Mouse (Mus musculus) lung, embryonic 14.5 days (tissue): Measurements from ENCODE around the gene Ints1. TPM values are rescaled to one million over a fixed set of nuclear protein-coding genes. Genes with fewer than 3 reads are reported as not detected.

ENCODE experiments used
- ATAC-seq: fragments of 200-750 bp; cut with Nextera tagmentation; 2 replicates; pipeline ENCODE4 v1.8.0; 2017; ENCODE audit warnings: mild to moderate bottlenecking, moderate TSS enrichment, moderate library complexity; ENCODE audit not compliant: insufficient read depth
- DNase-seq: peaks from one replicate; pipeline ENCODE4 v3.0.0-alpha.2; 2015
- H3K27ac ChIP-seq: fragments of 300-500 bp; sonication (generic); 2 replicates; pipeline ENCODE4 v1.5.1; 2014; ENCODE audit warnings: low read depth, mild to moderate bottlenecking, moderate library complexity
- H3K27me3 ChIP-seq: fragments of 300-500 bp; sonication (generic); 2 replicates; pipeline ENCODE4 v1.6.1; 2014; ENCODE audit warnings: low read length, control low read depth; ENCODE audit not compliant: insufficient read depth
- H3K36me3 ChIP-seq: fragments of 300-500 bp; sonication (generic); 2 replicates; pipeline ENCODE4 v1.6.1; 2014; ENCODE audit warnings: control low read depth; ENCODE audit not compliant: insufficient read depth
- H3K4me1 ChIP-seq: fragments of 300-500 bp; sonication (generic); 2 replicates; pipeline ENCODE4 v1.6.1; 2014; ENCODE audit warnings: antibody characterized with exemption, control low read depth; ENCODE audit not compliant: insufficient read depth
- H3K4me2 ChIP-seq: fragments of 300-500 bp; sonication (generic); 2 replicates; pipeline ENCODE4 v1.6.1; 2014; ENCODE audit warnings: mild to moderate bottlenecking
- H3K4me3 ChIP-seq: fragments of 300-500 bp; sonication (generic); 2 replicates; pipeline ENCODE4 v1.5.1; 2014; ENCODE audit warnings: low read depth, low read length
- H3K9ac ChIP-seq: fragments of 300-500 bp; sonication (generic); 2 replicates; pipeline ENCODE4 v1.6.1; 2014
- H3K9me3 ChIP-seq: fragments of 300-500 bp; sonication (generic); 2 replicates; pipeline ENCODE4 v1.6.1; 2016; ENCODE audit warnings: low read depth, low read length, control low read depth
- CTCF ChIP-seq: IDR thresholded peaks from 2 replicates; pipeline ENCODE4 v1.5.1; 2016; ENCODE audit warnings: antibody characterized with exemption, low read depth
- WGBS: fragments of 180-500 bp; shearing (Covaris S2); extraction: QIAGEN DNeasy Blood & Tissue Kit; methylation state at CpG from one replicate; pipeline ENCODE4 v1.1.7; 2014; 5-methylcytosine and 5-hydroxymethylcytosine counted together
- polyA plus RNA-seq: library from polyadenylated mRNA; unstranded; fragments of >200 nt; fragmentation: Nextera tagmentation; extraction: Ambion mirVana; gene quantifications from 2 replicates; pipeline ENCODE4 v1.2.1, GENCODE M21; 2014

Gene Ints1
- polyA plus RNA-seq, 1 experiment from 2014 or later, result 39.8 TPM

DNA sequence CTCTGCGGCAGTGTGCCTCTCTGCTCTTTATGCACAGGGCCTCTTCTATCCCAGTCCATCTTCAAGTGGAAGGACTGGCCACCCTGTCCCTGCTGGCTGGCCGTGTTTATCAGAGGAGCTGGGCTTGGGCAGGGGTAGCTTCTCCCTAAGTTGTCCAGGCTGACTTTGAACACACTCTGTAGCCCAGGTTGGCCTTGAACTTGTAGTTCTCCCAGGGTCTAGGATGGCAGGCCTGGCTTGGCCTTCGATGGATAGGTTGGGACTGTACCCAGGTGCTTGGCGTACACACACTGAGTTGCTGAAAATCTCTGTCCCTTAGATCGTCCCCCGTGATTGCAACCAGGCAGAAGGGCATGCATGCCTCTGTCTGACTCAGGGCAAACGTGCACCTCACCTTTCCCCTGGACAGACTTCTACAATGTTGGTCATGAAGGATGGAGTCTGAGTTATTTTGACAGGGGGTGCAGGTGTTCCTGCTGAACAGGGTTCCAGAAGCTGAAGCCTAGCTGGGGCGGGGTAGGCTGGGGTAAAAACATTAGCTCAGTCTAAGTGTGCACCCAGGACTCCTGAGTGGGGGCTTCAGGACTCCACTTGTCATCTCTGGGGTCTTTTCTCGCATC, 20.6 kb upstream of the Ints1 start:
- H3K4me3 ChIP-seq, result no peak overlapping the region
- ATAC-seq (no peak), DNase-seq (no peak)
- WGBS, result 64% methylated on average over 9 of the region's 9 CpGs
- H3K9ac ChIP-seq, result no peak overlapping the region; the same call in 1 of the 2 replicates
- peak overlapping the region; percentile 57; the same call in 1 of the 2 replicates for H3K4me2 ChIP-seq
- no peak for TF ChIP-seq CTCF
- no peaks in the 10 kb centered on the region for H3K9me3 ChIP-seq
- H3K36me3 ChIP-seq, result peaks cover 17% of the 10 kb centered on the region
- no peaks in the 10 kb centered on the region for H3K27me3 ChIP-seq
- H3K4me1 ChIP-seq, result peaks cover 48% of the 10 kb centered on the region
- H3K27ac ChIP-seq, result peak overlapping the region; percentile 89; the same call in 1 of the 2 replicates

DNA sequence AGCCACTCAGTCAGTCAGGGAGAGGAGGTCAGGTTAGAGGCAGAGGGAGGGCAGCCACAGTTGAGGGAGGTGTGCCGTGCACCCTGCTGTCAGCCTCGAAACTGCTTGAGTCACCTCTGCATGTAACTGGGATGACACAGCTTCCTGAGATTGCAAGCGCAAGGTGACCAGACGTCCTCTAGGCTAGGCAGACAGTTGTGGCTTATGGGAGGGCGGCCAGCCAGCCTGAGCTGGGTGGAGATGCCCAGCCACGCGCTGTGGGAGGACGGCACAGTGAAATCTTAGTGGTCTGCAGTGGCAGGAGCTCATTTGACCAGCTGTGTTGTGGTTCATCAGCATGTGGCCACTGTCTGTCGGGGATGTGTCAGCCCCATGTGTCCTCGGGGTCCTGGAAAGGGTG, 19.5 kb upstream of the Ints1 start:
- H3K36me3 ChIP-seq, result peaks cover 6% of the 10 kb centered on the region
- peaks cover 51% of the 10 kb centered on the region for H3K4me1 ChIP-seq
- no peak for TF ChIP-seq CTCF
- ATAC-seq (no peak), DNase-seq (no peak)
- no peak overlapping the region for H3K27ac ChIP-seq
- H3K9ac ChIP-seq, result no peak overlapping the region
- no peaks in the 10 kb centered on the region for H3K27me3 ChIP-seq
- H3K9me3 ChIP-seq, result no peaks in the 10 kb centered on the region
- WGBS, result 48% methylated on average over 10 of the region's 10 CpGs
- H3K4me2 ChIP-seq, result no peak overlapping the region; the same call in 1 of the 2 replicates
- no peak overlapping the region for H3K4me3 ChIP-seq

DNA sequence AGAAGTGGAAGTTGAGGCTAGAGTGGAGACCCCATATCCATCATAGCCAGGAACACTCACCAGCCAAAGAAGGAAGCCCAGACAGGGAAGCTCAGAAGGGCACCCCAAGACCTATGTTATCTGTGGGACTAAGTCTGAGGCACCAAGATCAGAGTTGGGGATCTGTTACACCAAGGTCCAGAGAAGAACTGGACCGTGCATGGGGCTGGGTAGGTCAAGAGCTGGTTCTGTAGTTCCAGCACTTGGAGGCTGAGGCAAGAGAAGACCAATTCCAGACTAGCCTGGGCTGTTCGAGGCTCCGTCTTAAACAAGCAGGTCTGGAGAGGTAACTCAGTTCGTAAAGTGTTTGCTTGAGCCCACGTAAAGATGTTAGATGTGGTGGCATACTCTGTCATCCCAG, 18.7 kb upstream of the Ints1 start:
- Histone ChIP-seq H3K9ac (no peak overlapping the region; the same call in 1 of the 2 replicates), H3K36me3 (no peaks in the 10 kb centered on the region), H3K9me3 (no peaks in the 10 kb centered on the region), H3K4me1 (peaks cover 51% of the 10 kb centered on the region), H3K4me2 (peak overlapping the region; percentile 100), H3K27ac (no peak overlapping the region), H3K27me3 (no peaks in the 10 kb centered on the region), H3K4me3 (no peak overlapping the region; the same call in 1 of the 2 replicates)
- DNase-seq (no peak), ATAC-seq (no peak)
- WGBS, result 68% methylated on average over 5 of the region's 5 CpGs
- no peak for TF ChIP-seq CTCF

DNA sequence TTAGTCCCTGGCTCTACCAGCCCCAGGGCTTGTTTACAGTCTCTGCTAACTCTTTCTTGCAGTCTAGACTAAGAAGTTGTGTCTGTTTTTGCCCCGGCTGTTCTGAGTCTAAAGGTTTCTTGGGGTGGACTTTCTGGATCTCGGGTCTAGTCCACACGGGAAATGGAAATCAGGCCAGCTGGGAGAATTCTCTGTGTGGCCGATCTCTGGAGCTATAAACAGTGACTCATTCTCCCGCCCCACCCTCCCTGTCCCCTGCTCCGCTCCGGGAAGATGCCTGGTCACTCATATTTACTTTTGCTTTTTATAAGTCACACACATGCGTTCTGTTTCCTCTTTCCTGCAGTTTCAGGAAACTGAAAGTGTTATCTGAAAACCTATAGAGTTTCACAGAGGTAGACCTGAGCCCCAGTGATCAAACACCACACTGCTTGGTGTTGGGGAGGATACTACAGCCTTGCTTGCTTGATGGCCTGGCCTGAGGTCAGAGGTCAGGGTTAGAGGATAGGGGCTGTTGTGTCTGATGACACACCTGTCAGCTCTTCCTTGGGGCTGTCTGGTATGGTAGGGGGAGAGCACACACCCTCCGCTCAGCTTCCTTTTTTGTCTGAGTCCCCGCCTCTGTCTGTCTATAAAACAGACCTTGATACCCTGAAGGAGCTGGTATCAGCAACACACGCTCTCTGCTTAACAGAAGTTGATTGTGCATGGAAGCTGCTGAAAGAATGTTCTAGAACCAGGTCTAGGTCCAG, 18.0 kb upstream of the Ints1 start:
- ATAC-seq (no peak), DNase-seq (peak; percentile 55)
- Histone ChIP-seq H3K9me3 (no peaks in the 10 kb centered on the region), H3K4me2 (peak overlapping the region; percentile 100), H3K27ac (peak overlapping the region; percentile 55; the same call in 1 of the 2 replicates), H3K36me3 (no peaks in the 10 kb centered on the region), H3K9ac (peak overlapping the region; percentile 44; the same call in 1 of the 2 replicates), H3K4me1 (peaks cover 45% of the 10 kb centered on the region), H3K27me3 (no peaks in the 10 kb centered on the region), H3K4me3 (peak overlapping the region; percentile 91)
- no peak for TF ChIP-seq CTCF
- WGBS, result 24% methylated on average over 11 of the region's 11 CpGs

DNA sequence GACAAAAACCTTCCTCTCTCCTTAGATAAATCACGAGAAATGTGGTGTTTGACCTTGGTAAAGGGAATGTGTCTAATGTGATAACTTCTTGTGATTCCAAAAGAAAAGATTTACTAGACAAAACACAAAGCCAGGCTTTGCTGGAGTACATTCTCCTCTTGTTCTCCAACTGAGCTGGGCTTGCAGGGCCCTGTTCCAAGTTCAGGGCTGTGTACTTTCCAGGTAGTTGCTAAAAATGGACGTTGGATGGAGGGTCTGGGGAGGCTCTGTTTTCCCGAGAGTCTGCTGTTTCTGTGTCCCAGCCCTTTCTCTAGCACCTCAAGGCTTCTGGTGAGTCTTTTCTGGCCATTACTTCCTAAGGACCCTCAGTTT, 17.5 kb upstream of the Ints1 start:
- H3K4me3 ChIP-seq, result peak overlapping the region; percentile 91
- H3K27ac ChIP-seq, result peak overlapping the region; percentile 55; the same call in 1 of the 2 replicates
- no peak for DNase-seq
- no peaks in the 10 kb centered on the region for H3K36me3 ChIP-seq
- H3K9ac ChIP-seq, result peak overlapping the region; percentile 44; the same call in 1 of the 2 replicates
- H3K4me1 ChIP-seq, result peaks cover 40% of the 10 kb centered on the region
- no peaks in the 10 kb centered on the region for H3K9me3 ChIP-seq
- H3K27me3 ChIP-seq, result no peaks in the 10 kb centered on the region
- no peak for TF ChIP-seq CTCF
- no peak for ATAC-seq
- WGBS, result 23% methylated on average over 3 of the region's 3 CpGs
- peak overlapping the region; percentile 100 for H3K4me2 ChIP-seq

DNA sequence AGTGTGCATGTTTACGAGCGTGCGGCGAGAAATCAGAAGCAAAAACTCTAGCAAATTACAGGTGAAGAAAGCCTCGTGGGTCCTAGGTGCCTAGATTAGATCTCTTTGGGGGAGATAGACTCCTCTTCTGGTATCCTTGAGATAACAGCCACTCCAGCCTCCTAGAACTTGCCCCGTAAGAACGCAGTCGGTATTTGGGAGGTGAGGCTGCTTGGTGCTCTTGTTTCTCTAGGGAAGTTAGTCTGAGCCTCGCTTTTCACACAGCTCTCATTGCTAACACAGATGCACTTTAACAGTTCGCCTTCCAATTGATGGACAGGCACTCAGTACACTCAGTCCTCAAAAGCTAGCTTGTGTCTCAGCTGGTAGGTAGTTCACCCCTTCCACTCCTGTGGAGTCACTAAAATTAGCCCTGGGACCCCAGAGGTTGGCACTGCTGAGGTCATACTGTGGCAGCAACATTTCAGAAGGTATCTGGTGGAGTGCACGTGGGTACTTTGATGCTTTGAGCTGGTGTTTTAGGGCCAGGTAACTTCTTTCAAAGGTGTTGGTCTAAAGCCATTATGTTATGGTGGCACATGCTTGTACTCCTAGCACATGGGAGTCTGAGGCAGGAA, 16.8 kb upstream of the Ints1 start:
- Histone ChIP-seq H3K27ac (peak overlapping the region; percentile 80; the same call in 1 of the 2 replicates), H3K36me3 (no peaks in the 10 kb centered on the region), H3K4me1 (peaks cover 33% of the 10 kb centered on the region), H3K4me2 (peak overlapping the region; percentile 100), H3K4me3 (peak overlapping the region; percentile 91), H3K27me3 (no peaks in the 10 kb centered on the region), H3K9me3 (no peaks in the 10 kb centered on the region), H3K9ac (peak overlapping the region; percentile 77)
- no peak for TF ChIP-seq CTCF
- 12% methylated on average over 11 of the region's 11 CpGs for WGBS
- ATAC-seq (no peak), DNase-seq (no peak)
